Mouse (Mus musculus): ENCODE measurements around the gene Lrrc26.

DNA sequence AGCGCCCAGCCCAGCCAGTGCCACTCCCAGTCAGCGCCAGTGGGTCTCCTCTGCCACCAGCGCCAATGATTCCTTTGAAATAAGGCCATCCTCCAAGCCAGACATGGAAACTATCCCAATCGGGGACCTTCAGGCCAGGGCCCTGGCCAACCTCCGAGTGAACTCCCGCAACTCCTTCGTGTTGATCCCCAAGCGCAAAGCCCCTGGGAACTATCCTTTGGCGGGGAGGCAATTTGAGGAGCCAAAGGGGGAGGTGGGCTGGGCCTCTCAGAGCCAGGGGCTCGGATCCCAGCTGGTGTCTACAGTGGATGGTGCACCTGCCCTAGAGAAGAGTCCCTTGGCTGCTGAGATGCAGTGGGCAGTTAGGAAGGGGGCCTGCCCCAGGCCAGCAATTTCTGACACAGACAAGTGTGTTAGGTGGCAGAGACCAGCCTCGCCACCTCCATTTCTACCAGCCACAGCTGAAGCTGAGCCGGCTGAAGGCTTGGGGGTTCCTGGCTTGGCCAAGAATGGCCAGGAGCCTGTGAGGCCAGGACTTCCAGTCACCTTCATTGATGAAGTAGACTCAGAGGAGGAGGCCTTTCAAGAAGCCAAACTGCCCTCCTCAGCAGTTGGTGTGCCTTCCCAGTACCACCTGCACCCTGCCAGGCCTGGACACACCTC, 26.0 kb upstream of the Lrrc26 start:
- TF ChIP-seq CTCF (IDR thresholded peaks at IDR 0.05; ENCODE audit: control insufficient read depth, insufficient read depth, insufficient read length) (no peak), MAX (IDR thresholded peaks at IDR 0.05) (no peak), CEBPB (IDR thresholded peaks at IDR 0.05; ENCODE audit: low read depth) (no peak), MYOD1 (IDR thresholded peaks at IDR 0.05; ENCODE audit: control insufficient read depth, insufficient read length, low read depth) (no peak), USF1 (IDR thresholded peaks at IDR 0.05; ENCODE audit: low read depth) (no peak), MYOG (IDR thresholded peaks at IDR 0.05; ENCODE audit: control insufficient read depth, extremely low read depth, insufficient read length) (no peak)

Data from C2C12 (cell line).